Mouse (Mus musculus) neural tube, embryonic 14.5 days (tissue): ENCODE data around the gene Armcx3. TPM values are rescaled to one million over a fixed set of nuclear protein-coding genes. Genes with fewer than 3 reads are reported as not detected.
"Not testable (repeated sequence)": the region's sequence is repeated elsewhere in the genome, so short reads cannot be mapped to it uniquely, and the experiment has no call there.

Experiments
- ATAC-seq: fragments of 200-750 bp; cut with Nextera tagmentation; 2 replicates; pipeline ENCODE4 v1.8.0; 2017; ENCODE audit warnings: low read depth, mild to moderate bottlenecking, moderate TSS enrichment, moderate library complexity
- H3K27ac ChIP-seq: fragments of 300-500 bp; sonication (generic); 2 replicates; pipeline ENCODE4 v1.5.1; 2014; ENCODE audit warnings: low read depth, mild to moderate bottlenecking, control low read depth, low read length, moderate library complexity, mixed read lengths
- H3K27me3 ChIP-seq: fragments of 300-500 bp; sonication (generic); 2 replicates; pipeline ENCODE4 v1.6.1; 2014; ENCODE audit warnings: low read length; ENCODE audit not compliant: control insufficient read depth, insufficient read depth
- H3K36me3 ChIP-seq: fragments of 300-500 bp; sonication (generic); 2 replicates; pipeline ENCODE4 v1.6.1; 2014; ENCODE audit warnings: low read length, mixed read lengths; ENCODE audit not compliant: control insufficient read depth, insufficient read depth
- H3K4me1 ChIP-seq: fragments of 300-500 bp; sonication (generic); 2 replicates; pipeline ENCODE4 v1.6.1; 2014; ENCODE audit warnings: low read length; ENCODE audit not compliant: control insufficient read depth, insufficient read depth
- H3K4me2 ChIP-seq: fragments of 300-500 bp; sonication (generic); 2 replicates; pipeline ENCODE4 v1.6.1; 2014; ENCODE audit warnings: mild to moderate bottlenecking, low read depth, low read length, control low read depth
- H3K4me3 ChIP-seq: fragments of 300-500 bp; sonication (generic); 2 replicates; pipeline ENCODE4 v1.5.1; 2014; ENCODE audit warnings: low read depth, low read length, control low read depth, mixed read lengths
- H3K9ac ChIP-seq: fragments of 300-500 bp; sonication (generic); replicated peaks from 2 replicates; pipeline ENCODE4 v1.6.1; 2014; ENCODE audit warnings: low read depth, mild to moderate bottlenecking, control low read depth, low read length, mixed read lengths
- H3K9me3 ChIP-seq: fragments of 300-500 bp; sonication (generic); 2 replicates; pipeline ENCODE4 v1.6.1; 2016; ENCODE audit warnings: low read length; ENCODE audit not compliant: control insufficient read depth
- WGBS: fragments of 180-500 bp; shearing (Covaris S2); extraction: QIAGEN DNeasy Blood & Tissue Kit; methylation state at CpG from one replicate; pipeline ENCODE4 v1.1.7; 2014; 5-methylcytosine and 5-hydroxymethylcytosine counted together
- polyA plus RNA-seq: library from polyadenylated mRNA; unstranded; fragments of >200 nt; fragmentation: Nextera tagmentation; extraction: Ambion mirVana; gene quantifications from 2 replicates; pipeline ENCODE4 v1.2.1, GENCODE M21; 2014

The Armcx3 gene
- polyA plus RNA-seq, 1 experiment from 2014 or later: 95.3 TPM

DNA sequence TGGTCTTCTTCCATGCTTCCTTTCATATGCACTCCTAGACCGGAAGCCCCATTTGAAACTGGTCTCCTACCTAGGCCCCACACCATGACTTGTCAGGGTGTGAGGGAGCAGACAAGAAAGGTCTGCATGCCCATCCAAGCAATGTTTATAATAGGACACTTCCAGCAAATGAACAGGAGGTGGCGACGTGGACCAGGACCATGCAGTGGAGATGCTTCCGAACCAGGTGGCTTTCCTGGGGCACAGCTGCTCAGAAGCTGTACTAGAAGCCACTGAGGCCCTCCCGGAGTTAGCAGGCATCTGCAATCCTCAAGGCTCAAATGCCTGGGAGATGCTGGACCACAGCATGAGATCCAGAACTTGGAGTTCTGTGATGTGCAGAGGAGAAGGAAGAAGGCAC lies 9.9 kb upstream of the Armcx3 start:
- no peak overlapping the region for H3K27ac ChIP-seq
- 35% methylated on average over 5 of the region's 5 CpGs for WGBS
- peak; percentile 60; the same call in 1 of the 2 replicates for ATAC-seq

DNA sequence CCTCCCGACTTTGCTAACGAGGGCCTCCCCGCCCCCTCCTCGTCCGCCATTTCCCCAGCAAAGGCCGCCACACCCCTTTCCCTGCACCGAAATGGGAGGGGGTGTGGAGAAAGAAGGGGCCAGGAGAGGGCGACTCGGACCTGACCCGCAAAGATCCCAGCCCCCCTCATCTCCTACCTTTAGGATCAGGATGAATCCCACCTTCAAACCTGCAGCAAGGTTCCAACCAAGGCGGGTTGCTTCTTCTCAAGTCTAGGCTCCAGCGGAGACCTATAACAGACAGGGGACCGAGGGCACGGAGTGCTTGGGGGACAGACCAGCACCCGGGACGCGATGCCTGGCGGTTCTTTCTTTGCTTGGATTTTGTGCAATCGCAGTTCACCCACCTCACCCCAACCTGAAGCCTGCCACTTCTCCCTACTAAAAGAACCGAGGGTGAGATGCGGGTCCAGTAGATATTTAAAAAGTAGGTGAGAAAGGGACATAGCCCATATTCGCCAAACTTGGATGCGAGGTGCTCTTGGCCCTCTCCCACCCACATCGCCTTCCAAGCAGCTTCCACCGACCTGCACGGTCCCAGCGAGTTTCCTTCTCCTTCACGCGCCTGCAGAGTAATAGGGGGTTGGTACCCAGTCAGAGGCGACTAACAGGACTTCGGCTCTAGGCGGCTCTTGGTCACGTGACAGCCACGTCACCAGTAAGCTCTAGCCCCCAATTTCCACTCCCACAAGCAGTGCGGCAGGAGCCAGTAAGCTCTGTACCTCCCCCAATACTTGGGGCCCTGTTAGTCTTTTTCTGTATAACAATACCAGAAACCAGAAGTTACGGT lies 5.4 kb upstream of the Armcx3 start, which contains the start of gene Armcx6:
TSS of gene Armcx6 (minus strand) at position 654 of the 829 bp plus-strand sequence.
- H3K4me3 ChIP-seq: peak within 1 kb of the TSS; percentile 43
- peak; percentile 96 for ATAC-seq
- no peaks in the 10 kb centered on the region for H3K27me3 ChIP-seq
- H3K9me3 ChIP-seq: no peaks in the 10 kb centered on the region
- H3K4me2 ChIP-seq: peak within 1 kb of the TSS; percentile 48
- 17% methylated on average over 32 of the region's 36 CpGs for WGBS
- peak within 1 kb of the TSS; percentile 56 for H3K9ac ChIP-seq
- peak within 1 kb of the TSS; percentile 74 for H3K27ac ChIP-seq
- no peaks in the 10 kb centered on the region for H3K4me1 ChIP-seq
- H3K36me3 ChIP-seq: no peaks in the 10 kb centered on the region

More for the DNA sequence above, 9.9 kb upstream of the Armcx3 start:
- no peak overlapping the region for H3K9ac ChIP-seq
- H3K9me3 ChIP-seq: no peaks in the 10 kb centered on the region
- no peaks in the 10 kb centered on the region for H3K27me3 ChIP-seq
- H3K36me3 ChIP-seq: no peaks in the 10 kb centered on the region
- no peak overlapping the region for H3K4me3 ChIP-seq
- no peak overlapping the region for H3K4me2 ChIP-seq
- no peaks in the 10 kb centered on the region for H3K4me1 ChIP-seq

DNA sequence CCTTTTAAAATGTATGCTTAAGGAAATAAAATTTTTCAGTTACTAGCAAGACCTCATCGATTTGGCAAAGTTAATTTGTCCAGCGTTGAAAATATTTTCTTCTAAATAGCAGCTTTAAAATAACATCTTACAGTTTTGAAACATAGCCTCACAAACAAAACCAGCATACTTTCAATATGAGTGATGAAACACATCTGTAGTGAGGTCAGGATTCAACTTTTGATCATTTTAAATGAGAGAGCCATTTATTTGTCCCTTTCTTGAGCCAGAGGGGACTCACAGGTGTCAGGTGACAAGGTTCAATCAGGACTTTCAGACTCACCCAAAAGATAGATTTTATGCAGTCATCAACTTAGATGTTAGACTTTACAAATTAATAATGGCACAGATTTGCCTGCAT lies 4.5 kb upstream of the Armcx3 start:
- Histone ChIP-seq H3K4me2 (no peak overlapping the region), H3K4me3 (no peak overlapping the region), H3K9me3 (no peaks in the 10 kb centered on the region), H3K27ac (no peak overlapping the region), H3K36me3 (no peaks in the 10 kb centered on the region), H3K27me3 (no peaks in the 10 kb centered on the region), H3K9ac (no peak overlapping the region), H3K4me1 (no peaks in the 10 kb centered on the region)
- no peak for ATAC-seq
- 54% methylated on average over 2 of the region's 2 CpGs for WGBS

DNA sequence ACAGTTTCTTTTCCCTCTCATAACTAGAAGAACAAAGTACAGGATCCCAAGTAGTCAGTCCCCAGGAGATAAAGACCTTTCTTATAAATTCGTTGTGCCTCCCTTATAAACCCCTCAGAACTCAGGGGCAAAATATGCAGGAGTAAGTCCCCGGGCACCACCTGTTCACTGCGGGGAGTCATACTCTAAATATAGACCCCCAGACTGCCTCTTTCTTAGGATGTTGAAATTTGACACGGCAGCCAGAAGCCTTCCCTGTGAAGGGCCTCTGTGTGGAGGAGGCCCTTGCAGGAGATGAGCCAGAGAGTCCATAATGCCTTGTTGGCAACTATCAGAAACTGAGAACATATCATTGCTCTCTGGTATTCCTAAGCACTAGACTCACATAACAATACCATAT lies 3.8 kb upstream of the Armcx3 start:
- Histone ChIP-seq H3K36me3 (no peaks in the 10 kb centered on the region), H3K4me3 (no peak overlapping the region), H3K4me1 (no peaks in the 10 kb centered on the region), H3K27ac (no peak overlapping the region), H3K9ac (no peak overlapping the region), H3K9me3 (no peaks in the 10 kb centered on the region), H3K4me2 (no peak overlapping the region), H3K27me3 (no peaks in the 10 kb centered on the region)
- WGBS: 27% methylated on average over 4 of the region's 4 CpGs
- ATAC-seq: no peak

DNA sequence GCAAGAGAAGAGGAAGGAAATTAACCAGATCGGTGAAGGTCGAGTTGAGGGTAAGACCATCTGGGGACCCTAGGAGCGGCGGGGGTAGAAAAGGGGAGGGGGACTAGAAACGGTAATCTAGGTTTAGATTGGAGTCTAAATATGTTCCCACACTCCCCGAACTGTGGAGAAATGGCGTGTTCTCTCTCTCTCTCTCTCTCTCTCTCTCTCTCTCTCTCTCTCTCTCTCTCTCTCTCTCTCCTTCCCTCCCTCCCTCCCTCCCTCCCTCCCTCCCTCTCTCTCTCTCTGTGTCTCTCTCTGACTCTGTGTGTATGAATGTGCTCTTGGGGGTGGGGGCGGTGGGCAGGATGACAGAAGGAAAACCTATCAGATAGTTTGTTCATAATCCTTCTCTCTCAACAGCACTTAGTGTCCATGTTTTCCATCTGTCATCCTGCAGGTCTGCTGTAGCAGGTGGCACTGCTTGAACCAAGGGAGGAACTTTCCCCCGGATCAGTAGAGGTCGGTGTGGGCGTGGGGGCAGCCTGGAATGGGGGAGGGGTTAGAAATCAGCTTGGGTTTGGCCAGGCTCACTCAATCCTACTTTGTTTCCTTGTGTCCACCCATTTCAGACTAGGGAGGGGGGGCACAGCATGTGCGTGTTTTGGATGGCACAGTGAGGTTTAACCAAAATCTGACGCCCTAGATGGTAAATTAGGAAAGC lies 1.0 kb downstream of the Armcx3 start:
- Histone ChIP-seq H3K9ac (peak overlapping the region; percentile 68), H3K4me2 (peak overlapping the region; percentile 43), H3K4me1 (no peaks in the 10 kb centered on the region), H3K27me3 (no peaks in the 10 kb centered on the region), H3K27ac (peak overlapping the region; percentile 66; the same call in 1 of the 2 replicates), H3K36me3 (no peaks in the 10 kb centered on the region), H3K4me3 (peak overlapping the region; percentile 52), H3K9me3 (no peaks in the 10 kb centered on the region)
- WGBS: 28% methylated on average over 12 of the region's 13 CpGs
- peak; percentile 47 for ATAC-seq

DNA sequence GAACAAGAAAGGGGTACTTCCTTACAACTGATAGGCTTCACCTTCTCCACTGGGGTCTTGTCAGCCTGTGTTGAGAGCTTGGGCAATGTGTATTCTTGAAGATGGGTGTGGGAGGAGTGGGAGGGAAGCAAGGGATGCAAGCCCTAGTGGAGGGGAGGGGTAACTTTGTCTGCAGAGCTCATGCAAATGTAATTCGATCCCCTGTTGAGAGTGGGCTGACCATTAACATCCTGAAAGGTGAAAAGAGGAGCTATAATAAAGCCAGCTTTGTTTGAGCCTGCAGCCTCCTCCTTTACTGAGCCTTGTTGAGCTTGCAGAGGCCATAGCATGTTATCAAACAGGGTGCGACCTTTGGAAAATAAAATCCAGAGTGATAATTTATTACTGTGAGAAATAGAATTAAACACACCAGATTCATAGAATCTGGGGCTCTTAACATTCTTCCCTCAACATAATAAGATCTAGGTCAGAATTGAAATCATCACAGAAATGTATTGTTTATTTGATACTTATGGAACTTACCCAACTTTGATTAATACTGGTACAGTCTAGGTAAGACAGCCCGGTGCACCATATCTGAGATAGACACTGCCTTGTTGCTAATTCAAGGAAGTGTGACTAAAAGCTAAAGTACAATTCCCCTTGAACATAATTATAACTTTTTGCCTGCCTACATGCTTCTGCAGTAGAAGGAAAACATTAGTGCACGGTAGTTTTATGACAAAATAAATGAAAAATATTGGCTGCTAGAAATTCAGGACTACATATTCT lies 7.2 kb downstream of the Armcx3 start:
- H3K9me3 ChIP-seq, H3K4me2 ChIP-seq, ATAC-seq, H3K36me3 ChIP-seq, H3K9ac ChIP-seq, H3K4me1 ChIP-seq, H3K27me3 ChIP-seq, H3K27ac ChIP-seq, H3K4me3 ChIP-seq: not testable (repeated sequence)
- 42% methylated on average over 3 of the region's 4 CpGs for WGBS

DNA sequence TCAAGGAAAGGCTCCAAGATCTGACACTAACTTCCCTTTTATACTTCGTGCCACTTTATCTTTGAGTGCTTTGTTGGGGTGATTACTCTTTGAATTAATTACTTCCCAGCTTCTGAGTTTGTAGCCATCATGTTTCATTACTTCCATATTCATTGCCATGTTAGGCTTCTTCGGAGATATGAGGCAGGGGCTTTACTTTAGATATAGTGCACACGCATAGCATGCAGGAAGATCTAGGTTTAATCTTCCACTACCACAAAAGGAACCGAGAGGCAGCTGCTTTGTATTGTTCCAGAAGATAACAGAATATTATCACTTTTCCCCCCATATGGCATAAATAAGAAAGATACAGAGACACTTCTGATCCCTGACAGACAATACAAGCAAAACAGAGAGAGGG lies 31.3 kb downstream of the Armcx3 start:
- Histone ChIP-seq H3K27ac (no peak overlapping the region), H3K4me3 (no peak overlapping the region), H3K4me1 (no peaks in the 10 kb centered on the region), H3K36me3 (no peaks in the 10 kb centered on the region), H3K9ac (no peak overlapping the region), H3K27me3 (no peaks in the 10 kb centered on the region), H3K4me2 (no peak overlapping the region), H3K9me3 (no peaks in the 10 kb centered on the region)
- 75% methylated on average over 4 of the region's 4 CpGs for WGBS
- ATAC-seq: no peak

DNA sequence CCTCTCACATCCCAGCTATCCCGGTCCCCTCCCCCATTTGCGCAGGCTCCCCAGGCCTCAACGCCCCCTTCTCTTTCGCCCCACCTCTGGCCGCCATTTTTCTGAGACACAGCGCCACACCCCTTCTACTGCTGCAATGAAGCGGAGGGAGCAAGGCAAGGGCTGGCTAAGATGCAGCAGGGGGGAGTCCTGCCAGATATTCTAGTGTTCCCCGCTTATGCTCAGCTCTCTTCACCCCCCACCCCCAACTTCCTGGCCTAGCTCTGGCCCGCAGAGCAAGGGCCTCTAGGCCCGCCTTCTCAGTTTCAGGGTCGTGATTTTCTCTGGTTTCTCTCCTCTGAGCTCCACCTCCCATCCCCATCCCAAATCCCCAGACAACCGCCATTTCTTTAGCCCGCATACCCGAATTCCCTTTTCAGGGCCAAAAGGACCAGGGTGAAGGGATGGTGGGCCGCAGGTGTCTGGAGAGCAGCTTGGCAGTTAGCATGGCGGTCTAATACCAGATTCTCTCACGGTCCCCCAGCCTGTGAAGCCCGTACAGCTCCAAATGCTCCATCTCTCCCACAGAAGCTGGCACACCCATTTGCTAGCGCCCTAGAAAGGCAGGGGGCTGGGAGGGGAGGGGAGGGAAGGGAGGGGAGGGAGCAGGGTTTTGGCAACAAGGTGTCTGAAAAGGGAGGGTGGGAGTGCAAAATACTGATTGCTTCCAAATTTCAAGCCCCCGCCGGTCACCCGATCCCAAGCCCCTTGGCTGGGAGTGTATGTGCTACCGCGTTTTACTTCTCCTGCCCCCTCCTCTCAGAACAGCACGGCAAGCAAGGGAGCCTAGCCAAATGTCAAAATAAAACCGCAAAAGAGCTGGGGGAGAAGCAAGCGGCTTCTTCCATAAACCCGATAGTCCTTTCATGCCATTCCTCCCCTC lies 51.7 kb downstream of the Armcx3 start:
- peak overlapping the region; percentile 51 for H3K4me2 ChIP-seq
- H3K4me3 ChIP-seq: peak overlapping the region; percentile 54
- H3K27me3 ChIP-seq: no peaks in the 10 kb centered on the region
- H3K9me3 ChIP-seq: no peaks in the 10 kb centered on the region
- peak; percentile 82 for ATAC-seq
- peaks cover 5% of the 10 kb centered on the region; the same call in 1 of the 2 replicates for H3K36me3 ChIP-seq
- no peaks in the 10 kb centered on the region; the same call in 1 of the 2 replicates for H3K4me1 ChIP-seq
- 20% methylated on average over 28 of the region's 28 CpGs for WGBS
- H3K9ac ChIP-seq: peak overlapping the region; percentile 70
- H3K27ac ChIP-seq: peak overlapping the region; percentile 86
